Mouse (Mus musculus) stomach, embryonic 16.5 days (tissue): Measurements from ENCODE around the gene Ing1. TPM values are rescaled to one million over a fixed set of nuclear protein-coding genes. Genes with fewer than 3 reads are reported as not detected.

Experiments used
- ATAC-seq: fragments of 200-750 bp; cut with Nextera tagmentation; 2 replicates; pipeline ENCODE4 v1.8.0; 2017; ENCODE audit warnings: moderate number of reproducible peaks, moderate TSS enrichment; ENCODE audit not compliant: insufficient read depth, low FRiP score
- H3K27ac ChIP-seq: fragments of 300-500 bp; sonication (generic); 2 replicates; pipeline ENCODE4 v1.5.1; 2014; ENCODE audit warnings: low read length
- H3K27me3 ChIP-seq: fragments of 300-500 bp; sonication (generic); 2 replicates; pipeline ENCODE4 v1.6.1; 2014; ENCODE audit warnings: low read length, control low read depth, mixed read lengths; ENCODE audit not compliant: control insufficient read depth, insufficient read depth
- H3K36me3 ChIP-seq: fragments of 300-500 bp; sonication (generic); 2 replicates; pipeline ENCODE4 v1.6.1; 2014; ENCODE audit warnings: low read length; ENCODE audit not compliant: control insufficient read depth, insufficient read depth
- H3K4me1 ChIP-seq: fragments of 300-500 bp; sonication (generic); 2 replicates; pipeline ENCODE4 v1.6.1; 2014; ENCODE audit warnings: low read length, control low read depth, mixed read lengths; ENCODE audit not compliant: control insufficient read depth, insufficient read depth
- H3K4me2 ChIP-seq: fragments of 300-500 bp; sonication (generic); 2 replicates; pipeline ENCODE4 v1.6.1; 2014; ENCODE audit warnings: low read depth, low read length, mixed read lengths
- H3K4me3 ChIP-seq: fragments of 300-500 bp; sonication (generic); replicated peaks from 2 replicates; pipeline ENCODE4 v1.5.1; 2014; ENCODE audit warnings: mild to moderate bottlenecking, low read length
- H3K9ac ChIP-seq: fragments of 300-500 bp; sonication (generic); 2 replicates; pipeline ENCODE4 v1.6.1; 2014; ENCODE audit warnings: low read length
- H3K9me3 ChIP-seq: fragments of 300-500 bp; sonication (generic); replicated peaks from 2 replicates; pipeline ENCODE4 v1.6.1; 2016; ENCODE audit warnings: low read length, control low read depth; ENCODE audit not compliant: control insufficient read depth
- WGBS: fragments of 180-500 bp; shearing (Covaris S2); extraction: QIAGEN DNeasy Blood & Tissue Kit; methylation state at CpG from one replicate; pipeline ENCODE4 v1.1.7; 2014; 5-methylcytosine and 5-hydroxymethylcytosine counted together
- polyA plus RNA-seq: library from polyadenylated mRNA; unstranded; fragments of >200 nt; fragmentation: Nextera tagmentation; extraction: Ambion mirVana; gene quantifications from 2 replicates; pipeline ENCODE4 v1.2.1, GENCODE M21; 2015

Ing1 gene
- polyA plus RNA-seq, 1 experiment from 2014 or later = 24.9 TPM

GRCm38 (mm10) chr8:11518056-11518396 lies 37.3 kb upstream of the Ing1 start:
- 73% methylated on average over 6 of the region's 6 CpGs for WGBS

DNA sequence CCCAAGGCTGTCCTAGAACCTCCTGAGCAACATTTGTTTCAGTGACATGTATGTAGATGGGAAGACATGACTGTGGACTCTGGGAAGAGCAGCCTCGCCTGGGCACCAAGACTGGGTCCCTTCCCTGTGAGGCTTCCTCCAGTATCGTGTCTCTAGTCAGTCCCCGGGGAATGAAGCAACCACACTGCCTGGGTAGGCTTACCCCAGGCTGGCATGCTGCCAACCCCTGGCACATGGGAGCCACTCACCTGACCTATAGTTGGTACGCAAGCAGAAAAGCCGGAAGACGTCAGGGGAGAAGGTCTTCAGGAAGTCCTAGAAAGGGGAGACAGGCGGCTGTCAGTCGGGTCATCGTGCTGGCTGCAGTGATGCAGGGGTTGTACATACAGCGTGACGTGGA lies 36.7 kb upstream of the Ing1 start:
- no peak overlapping the region for H3K4me2 ChIP-seq
- H3K4me1 ChIP-seq = no peaks in the 10 kb centered on the region
- no peak overlapping the region for H3K4me3 ChIP-seq
- H3K9me3 ChIP-seq = no peaks in the 10 kb centered on the region
- WGBS = 85% methylated on average over 11 of the region's 11 CpGs
- H3K27ac ChIP-seq = no peak overlapping the region
- ATAC-seq = no peak
- 0 out of 2 replicates have a peak, but pooled peaks cover 8% of the 10 kb centered on the region for H3K36me3 ChIP-seq
- no peak overlapping the region for H3K9ac ChIP-seq
- H3K27me3 ChIP-seq = no peaks in the 10 kb centered on the region

More at GRCm38 (mm10) chr8:11518056-11518396, 37.3 kb upstream of the Ing1 start:
- Histone ChIP-seq H3K9ac (no peak overlapping the region), H3K4me1 (no peaks in the 10 kb centered on the region), H3K4me2 (no peak overlapping the region), H3K36me3 (0 out of 2 replicates have a peak, but pooled peaks cover 8% of the 10 kb centered on the region), H3K27ac (no peak overlapping the region), H3K4me3 (no peak overlapping the region), H3K27me3 (no peaks in the 10 kb centered on the region), H3K9me3 (no peaks in the 10 kb centered on the region)
- no peak for ATAC-seq

GRCm38 (mm10) chr8:11523331-11523730 lies 32.0 kb upstream of the Ing1 start:
- no peak for ATAC-seq
- H3K9me3 ChIP-seq = no peaks in the 10 kb centered on the region
- H3K4me2 ChIP-seq = no peak overlapping the region
- no peaks in the 10 kb centered on the region for H3K4me1 ChIP-seq
- no peak overlapping the region for H3K4me3 ChIP-seq
- WGBS = 75% methylated on average over 3 of the region's 3 CpGs
- H3K9ac ChIP-seq = no peak overlapping the region
- 0 out of 2 replicates have a peak, but pooled peaks cover 3% of the 10 kb centered on the region for H3K36me3 ChIP-seq
- no peak overlapping the region for H3K27ac ChIP-seq
- H3K27me3 ChIP-seq = no peaks in the 10 kb centered on the region

DNA sequence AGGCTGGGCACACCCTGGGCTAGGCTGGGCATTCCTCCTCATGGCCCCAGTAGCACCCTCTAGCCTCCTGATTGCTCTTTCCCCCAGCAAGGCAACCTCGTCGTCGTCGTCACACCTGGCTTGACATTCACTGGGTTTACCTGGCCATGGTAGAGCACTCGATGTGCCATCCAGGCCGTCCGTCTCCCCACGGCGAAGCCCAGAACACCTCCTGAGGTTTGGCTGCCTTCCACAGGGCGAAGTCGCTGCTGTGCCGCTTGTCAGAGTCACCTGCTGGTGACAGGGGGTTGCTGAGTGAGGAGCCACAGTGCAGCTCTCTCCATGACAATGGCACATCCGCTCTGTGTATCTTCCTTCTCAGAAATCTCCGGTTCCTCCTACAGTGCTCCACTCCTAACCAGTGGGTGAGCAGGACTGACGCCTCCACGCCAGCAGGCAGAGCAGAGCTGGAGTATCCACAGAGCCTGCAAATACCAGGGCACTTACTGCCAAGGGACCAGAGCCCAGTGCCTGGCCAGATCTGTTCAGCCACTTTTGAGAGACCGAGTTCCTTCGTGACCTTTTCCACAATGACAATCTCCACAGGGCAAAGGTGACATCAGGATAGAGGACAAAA lies 25.1 kb upstream of the Ing1 start:
- Histone ChIP-seq H3K27ac (no peak overlapping the region), H3K9me3 (no peaks in the 10 kb centered on the region), H3K4me2 (no peak overlapping the region), H3K4me1 (no peaks in the 10 kb centered on the region), H3K36me3 (peaks cover 8% of the 10 kb centered on the region; the same call in 1 of the 2 replicates), H3K27me3 (no peaks in the 10 kb centered on the region), H3K9ac (no peak overlapping the region), H3K4me3 (no peak overlapping the region)
- WGBS = 85% methylated on average over 18 of the region's 18 CpGs
- no peak for ATAC-seq

- Histone ChIP-seq H3K9me3 (no peaks in the 10 kb centered on the region), H3K27ac (no peak overlapping the region), H3K4me1 (no peaks in the 10 kb centered on the region), H3K9ac (no peak overlapping the region), H3K36me3 (peaks cover 9% of the 10 kb centered on the region; the same call in 1 of the 2 replicates), H3K4me2 (no peak overlapping the region), H3K4me3 (no peak overlapping the region), H3K27me3 (no peaks in the 10 kb centered on the region)
- ATAC-seq = no peak
- 70% methylated on average over 4 of the region's 4 CpGs for WGBS
These were observed 24.5 kb upstream of the Ing1 start for GRCm38 (mm10) chr8:11530849-11531248.

DNA sequence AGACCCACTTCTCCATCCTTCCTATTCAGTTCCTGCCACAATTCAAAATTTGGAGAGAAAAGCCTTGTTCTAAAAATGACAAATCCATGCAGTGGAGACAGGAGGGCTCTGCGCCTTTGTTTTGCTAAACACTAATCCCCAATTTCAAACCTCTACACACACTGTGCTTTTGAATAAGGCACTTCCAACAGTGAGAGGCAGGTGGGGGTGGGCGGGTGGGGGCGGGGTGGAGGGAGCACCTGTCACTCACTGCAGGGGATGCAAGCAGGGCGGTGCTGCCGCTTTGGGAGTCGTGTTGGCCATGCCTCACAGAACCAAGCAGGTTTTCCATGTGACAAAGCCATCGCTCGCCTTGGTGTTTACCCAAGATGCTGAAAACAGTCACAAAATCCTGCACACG lies 20.9 kb upstream of the Ing1 start:
- WGBS = 60% methylated on average over 9 of the region's 9 CpGs

DNA sequence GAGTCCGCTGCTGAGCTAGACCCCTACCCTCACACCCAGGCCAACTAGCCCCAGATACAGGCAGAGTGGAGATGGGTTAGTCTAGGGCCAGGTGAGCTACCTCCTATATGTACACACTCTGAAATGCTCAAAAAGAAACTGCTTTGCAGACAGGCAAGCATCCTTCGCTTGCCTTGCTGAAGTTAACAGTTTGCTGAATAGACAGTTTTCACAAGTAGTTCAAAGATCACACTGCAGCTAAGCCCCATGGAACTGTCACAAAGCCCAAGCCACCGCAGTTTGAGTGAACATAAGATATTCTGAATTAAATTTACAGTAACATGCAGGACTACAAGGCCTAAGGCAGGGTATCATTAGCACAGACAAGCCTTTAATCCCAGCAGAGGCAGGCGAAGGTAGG lies 16.3 kb upstream of the Ing1 start:
- no peak overlapping the region for H3K4me3 ChIP-seq
- no peak overlapping the region for H3K27ac ChIP-seq
- WGBS = 93% methylated on average over 4 of the region's 4 CpGs
- no peaks in the 10 kb centered on the region for H3K27me3 ChIP-seq
- H3K36me3 ChIP-seq = peaks cover 20% of the 10 kb centered on the region
- H3K4me2 ChIP-seq = no peak overlapping the region
- no peak overlapping the region for H3K9ac ChIP-seq
- no peak for ATAC-seq
- H3K4me1 ChIP-seq = no peaks in the 10 kb centered on the region
- no peaks in the 10 kb centered on the region for H3K9me3 ChIP-seq

More for the DNA sequence above, 20.9 kb upstream of the Ing1 start:
- peaks cover 11% of the 10 kb centered on the region; the same call in 1 of the 2 replicates for H3K36me3 ChIP-seq
- H3K4me2 ChIP-seq = no peak overlapping the region
- ATAC-seq = no peak
- H3K4me3 ChIP-seq = no peak overlapping the region
- no peaks in the 10 kb centered on the region for H3K9me3 ChIP-seq
- no peak overlapping the region for H3K27ac ChIP-seq
- no peaks in the 10 kb centered on the region for H3K4me1 ChIP-seq
- no peak overlapping the region for H3K9ac ChIP-seq
- H3K27me3 ChIP-seq = no peaks in the 10 kb centered on the region

GRCm38 (mm10) chr8:11540182-11540581 lies 15.2 kb upstream of the Ing1 start:
- Histone ChIP-seq H3K36me3 (peaks cover 20% of the 10 kb centered on the region), H3K9ac (no peak overlapping the region), H3K9me3 (no peaks in the 10 kb centered on the region), H3K4me3 (no peak overlapping the region), H3K27me3 (no peaks in the 10 kb centered on the region), H3K4me2 (no peak overlapping the region), H3K4me1 (no peaks in the 10 kb centered on the region), H3K27ac (no peak overlapping the region)
- no peak for ATAC-seq
- 91% methylated on average over 8 of the region's 8 CpGs for WGBS

DNA sequence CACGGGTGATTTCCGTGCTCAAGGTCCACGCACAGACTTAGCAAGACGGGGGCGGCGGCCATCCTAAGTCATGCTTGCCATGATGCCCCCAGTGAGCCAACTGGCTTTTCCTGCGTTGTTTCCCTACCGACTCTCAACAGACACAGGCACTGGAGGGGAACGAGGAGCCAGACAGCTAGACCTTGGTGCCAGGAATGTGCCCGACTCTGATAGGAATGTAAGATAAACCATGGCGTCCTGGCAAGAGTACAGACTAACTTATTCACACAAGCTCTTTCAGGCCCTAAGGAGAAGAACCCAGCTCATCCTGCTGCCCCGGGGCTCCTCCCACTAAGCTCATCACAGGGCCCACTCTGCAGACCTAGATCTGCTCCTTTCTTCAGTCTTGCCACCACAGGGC lies 13.3 kb upstream of the Ing1 start:
- no peaks in the 10 kb centered on the region for H3K4me1 ChIP-seq
- 90% methylated on average over 12 of the region's 12 CpGs for WGBS
- no peak overlapping the region for H3K9ac ChIP-seq
- H3K27me3 ChIP-seq = no peaks in the 10 kb centered on the region
- no peak for ATAC-seq
- peaks cover 23% of the 10 kb centered on the region for H3K36me3 ChIP-seq
- no peak overlapping the region for H3K27ac ChIP-seq
- no peaks in the 10 kb centered on the region for H3K9me3 ChIP-seq
- no peak overlapping the region for H3K4me2 ChIP-seq
- H3K4me3 ChIP-seq = no peak overlapping the region
